Mouse (Mus musculus) myocyte (in vitro differentiated cells): ENCODE data around the gene Ptcd2. TPM values are rescaled to one million over a fixed set of nuclear protein-coding genes. Genes with fewer than 3 reads are reported as not detected.

Experiments
- H3K27me3 ChIP-seq: one replicate; pipeline ENCODE4 v1.6.1; 2011; ENCODE audit not compliant: control insufficient read depth, insufficient read depth, insufficient read length
- H3K36me3 ChIP-seq: one replicate; pipeline ENCODE4 v1.6.1; 2011; ENCODE audit not compliant: control insufficient read depth, insufficient read depth
- H3K4me2 ChIP-seq: one replicate; pipeline ENCODE4 v1.6.1; 2011; ENCODE audit warnings: low read depth, control low read depth
- H3K4me3 ChIP-seq: one replicate; pipeline ENCODE4 v1.5.1; 2011; ENCODE audit warnings: mild to moderate bottlenecking, control low read depth, moderate library complexity
- H3K79me2 ChIP-seq: one replicate; pipeline ENCODE4 v1.6.1; 2011; ENCODE audit not compliant: control insufficient read depth, insufficient read depth
- H3ac ChIP-seq: one replicate; pipeline ENCODE4 v1.6.1; 2011; ENCODE audit not compliant: control insufficient read depth, insufficient read length
- CEBPB ChIP-seq: IDR thresholded peaks from 2 replicates; pipeline ENCODE4 v1.6.1; 2011; ENCODE audit warnings: mild to moderate bottlenecking, moderate library complexity; ENCODE audit not compliant: poor library complexity, insufficient read depth, severe bottlenecking
- E2F4 ChIP-seq: IDR thresholded peaks from one replicate; pipeline ENCODE4 v1.6.1; 2011; ENCODE audit warnings: mild to moderate bottlenecking, control low read depth, moderate library complexity; ENCODE audit not compliant: insufficient read depth
- MAX ChIP-seq: IDR thresholded peaks from one replicate; pipeline ENCODE4 v1.6.1; 2011; ENCODE audit warnings: low read depth, mild to moderate bottlenecking, control low read depth
- MYOD1 ChIP-seq, 3 experiments: IDR thresholded peaks; one replicate each; pipeline ENCODE4 v1.6.1; 2011; ENCODE audit warnings: control low read depth in 2 of 3, low read depth in 2 of 3, mild to moderate bottlenecking in 2 of 3, moderate library complexity in 1 of 3; ENCODE audit not compliant: insufficient read length in 2 of 3, control insufficient read depth in 1 of 3
- MYOG ChIP-seq, 3 experiments: IDR thresholded peaks; one replicate each; pipeline ENCODE4 v1.6.1; 2011; ENCODE audit warnings: control low read depth in 2 of 3, low read depth in 2 of 3, mild to moderate bottlenecking in 2 of 3; ENCODE audit not compliant: insufficient read length in 2 of 3, control insufficient read depth in 1 of 3, insufficient read depth in 1 of 3
- POLR2A ChIP-seq: IDR thresholded peaks from one replicate; pipeline ENCODE4 v1.6.1; 2011; ENCODE audit warnings: low read depth, mild to moderate bottlenecking, control low read depth, moderate library complexity; ENCODE audit not compliant: insufficient read length
- POLR2AphosphoS2 ChIP-seq: IDR thresholded peaks from one replicate; pipeline ENCODE4 v1.6.1; 2011; ENCODE audit warnings: low read depth, control low read depth; ENCODE audit not compliant: insufficient read length
- REST ChIP-seq: IDR thresholded peaks from one replicate; pipeline ENCODE4 v1.6.1; 2011; ENCODE audit warnings: mild to moderate bottlenecking, control low read depth, moderate library complexity; ENCODE audit not compliant: insufficient read depth, insufficient read length
- SRF ChIP-seq: IDR thresholded peaks from one replicate; pipeline ENCODE4 v1.6.1; 2011; ENCODE audit warnings: low read depth; ENCODE audit not compliant: control insufficient read depth, insufficient read length
- TCF12 ChIP-seq: IDR thresholded peaks from one replicate; pipeline ENCODE4 v1.6.1; 2011; ENCODE audit warnings: mild to moderate bottlenecking, control low read depth; ENCODE audit not compliant: poor library complexity, insufficient read depth, severe bottlenecking
- TCF3 ChIP-seq: IDR thresholded peaks from one replicate; pipeline ENCODE4 v1.6.1; 2011; ENCODE audit warnings: low read depth, control low read depth; ENCODE audit not compliant: insufficient read length
- USF1 ChIP-seq: IDR thresholded peaks from one replicate; pipeline ENCODE4 v1.6.1; 2011; ENCODE audit warnings: low read depth, mild to moderate bottlenecking, control low read depth, moderate library complexity
- polyA plus RNA-seq: library from polyadenylated mRNA; unstranded; fragments of >200 nt; fragmentation: generic; extraction: Trizol; gene quantifications from one replicate; pipeline ENCODE4 v1.2.1, GENCODE M21; 2012; ENCODE audit warnings: missing spikeins

Ptcd2 gene
- polyA plus RNA-seq, 1 experiment: 25.1 TPM

- TF ChIP-seq SRF: no peak
- TF ChIP-seq REST: no peak
- TF ChIP-seq MYOG (IDR thresholded peaks at IDR 0.05; ENCODE audit: control insufficient read depth in 1 of 3, insufficient read depth in 1 of 3, insufficient read length in 2 of 3, low read depth in 2 of 3): no peak
- TF ChIP-seq TCF3: no peak
- no peak for TF ChIP-seq POLR2A
- no peak for TF ChIP-seq MAX
- no peak for TF ChIP-seq USF1
- no peak for TF ChIP-seq CEBPB
- TF ChIP-seq TCF12: no peak
- Histone ChIP-seq H3K27me3 (no peaks in the 10 kb centered on the region), H3K79me2 (peaks cover 23% of the 10 kb centered on the region)
These were observed 12.1 kb upstream of the Ptcd2 start for GRCm38 (mm10) chr13:99356428-99357265.

GRCm38 (mm10) chr13:99355861-99356260 is 11.4 kb upstream of the Ptcd2 start:
- no peak overlapping the region for H3K4me2 ChIP-seq
- no peak overlapping the region for H3ac ChIP-seq
- H3K79me2 ChIP-seq: peaks cover 23% of the 10 kb centered on the region
- H3K27me3 ChIP-seq: no peaks in the 10 kb centered on the region
- H3K4me3 ChIP-seq: no peak overlapping the region
- no peak for TF ChIP-seq MAX
- TF ChIP-seq TCF12: no peak
- no peak for TF ChIP-seq REST
- TF ChIP-seq USF1: no peak
- TF ChIP-seq MYOD1 (IDR thresholded peaks at IDR 0.05; ENCODE audit: control insufficient read depth in 1 of 3, insufficient read length in 2 of 3, low read depth in 2 of 3): no peak
- TF ChIP-seq POLR2AphosphoS2: no peak
- TF ChIP-seq CEBPB: no peak
- TF ChIP-seq TCF3: no peak
- TF ChIP-seq POLR2A: no peak
- TF ChIP-seq E2F4: no peak
- no peak for TF ChIP-seq SRF
- no peak for TF ChIP-seq MYOG (IDR thresholded peaks at IDR 0.05; ENCODE audit: control insufficient read depth in 1 of 3, insufficient read depth in 1 of 3, insufficient read length in 2 of 3, low read depth in 2 of 3)
- H3K36me3 ChIP-seq: peaks cover 16% of the 10 kb centered on the region

More at GRCm38 (mm10) chr13:99356428-99357265, 12.1 kb upstream of the Ptcd2 start:
- Histone ChIP-seq H3K36me3 (peaks cover 16% of the 10 kb centered on the region), H3K4me3 (no peak overlapping the region), H3ac (no peak overlapping the region), H3K4me2 (no peak overlapping the region)

- peaks cover 23% of the 10 kb centered on the region for H3K79me2 ChIP-seq
- no peak overlapping the region for H3ac ChIP-seq
- no peak for TF ChIP-seq MAX
- TF ChIP-seq TCF12: no peak
- TF ChIP-seq USF1: no peak
- TF ChIP-seq TCF3: no peak
- TF ChIP-seq MYOD1 (IDR thresholded peaks at IDR 0.05; ENCODE audit: control insufficient read depth in 1 of 3, insufficient read length in 2 of 3, low read depth in 2 of 3): no peak
- no peak for TF ChIP-seq REST
- no peak for TF ChIP-seq POLR2A
- TF ChIP-seq SRF: no peak
- no peak for TF ChIP-seq POLR2AphosphoS2
- no peak for TF ChIP-seq CEBPB
- TF ChIP-seq E2F4: no peak
- no peak for TF ChIP-seq MYOG (IDR thresholded peaks at IDR 0.05; ENCODE audit: control insufficient read depth in 1 of 3, insufficient read depth in 1 of 3, insufficient read length in 2 of 3, low read depth in 2 of 3)
- H3K36me3 ChIP-seq: peaks cover 16% of the 10 kb centered on the region
- H3K4me2 ChIP-seq: no peak overlapping the region
- H3K4me3 ChIP-seq: no peak overlapping the region
- no peaks in the 10 kb centered on the region for H3K27me3 ChIP-seq
These were observed 10.6 kb upstream of the Ptcd2 start for GRCm38 (mm10) chr13:99355072-99355471.

GRCm38 (mm10) chr13:99353490-99353851 is 9.0 kb upstream of the Ptcd2 start:
- peaks cover 23% of the 10 kb centered on the region for H3K79me2 ChIP-seq
- H3K4me2 ChIP-seq: peak overlapping the region; percentile 94
- H3K36me3 ChIP-seq: peaks cover 15% of the 10 kb centered on the region
- H3ac ChIP-seq: no peak overlapping the region
- TF ChIP-seq POLR2AphosphoS2 (peak; percentile 6), TCF3 (no peak), MAX (no peak), POLR2A (no peak), SRF (no peak), E2F4 (no peak)
- peak overlapping the region; percentile 3 for H3K4me3 ChIP-seq
- H3K27me3 ChIP-seq: no peaks in the 10 kb centered on the region

GRCm38 (mm10) chr13:99352758-99353489 is 8.4 kb upstream of the Ptcd2 start:
- Histone ChIP-seq H3K4me3 (peak overlapping the region; percentile 3), H3K27me3 (no peaks in the 10 kb centered on the region), H3K4me2 (peak overlapping the region; percentile 94), H3K36me3 (peaks cover 15% of the 10 kb centered on the region), H3ac (no peak overlapping the region), H3K79me2 (peaks cover 23% of the 10 kb centered on the region)
- TF ChIP-seq SRF (peak; percentile 34), MYOG (IDR thresholded peaks at IDR 0.05; ENCODE audit: control insufficient read depth in 1 of 3, insufficient read depth in 1 of 3, insufficient read length in 2 of 3, low read depth in 2 of 3) (peak in 1 of 3 experiments; percentile 52), TCF12 (no peak), POLR2AphosphoS2 (peak; percentile 41), MYOD1 (IDR thresholded peaks at IDR 0.05; ENCODE audit: control insufficient read depth in 1 of 3, insufficient read length in 2 of 3, low read depth in 2 of 3) (peak; percentile 24 to 83 (median 69)), MAX (no peak), USF1 (no peak)
